Mouse (Mus musculus) WW6 (cell line): ENCODE results near the gene Pard3b.

ENCODE experiments used
- DNase-seq: peaks from one replicate; pipeline ENCODE4 v3.0.0-alpha.2; 2013; ENCODE audit warnings: low read depth, low spot score

Pard3b gene

DNA sequence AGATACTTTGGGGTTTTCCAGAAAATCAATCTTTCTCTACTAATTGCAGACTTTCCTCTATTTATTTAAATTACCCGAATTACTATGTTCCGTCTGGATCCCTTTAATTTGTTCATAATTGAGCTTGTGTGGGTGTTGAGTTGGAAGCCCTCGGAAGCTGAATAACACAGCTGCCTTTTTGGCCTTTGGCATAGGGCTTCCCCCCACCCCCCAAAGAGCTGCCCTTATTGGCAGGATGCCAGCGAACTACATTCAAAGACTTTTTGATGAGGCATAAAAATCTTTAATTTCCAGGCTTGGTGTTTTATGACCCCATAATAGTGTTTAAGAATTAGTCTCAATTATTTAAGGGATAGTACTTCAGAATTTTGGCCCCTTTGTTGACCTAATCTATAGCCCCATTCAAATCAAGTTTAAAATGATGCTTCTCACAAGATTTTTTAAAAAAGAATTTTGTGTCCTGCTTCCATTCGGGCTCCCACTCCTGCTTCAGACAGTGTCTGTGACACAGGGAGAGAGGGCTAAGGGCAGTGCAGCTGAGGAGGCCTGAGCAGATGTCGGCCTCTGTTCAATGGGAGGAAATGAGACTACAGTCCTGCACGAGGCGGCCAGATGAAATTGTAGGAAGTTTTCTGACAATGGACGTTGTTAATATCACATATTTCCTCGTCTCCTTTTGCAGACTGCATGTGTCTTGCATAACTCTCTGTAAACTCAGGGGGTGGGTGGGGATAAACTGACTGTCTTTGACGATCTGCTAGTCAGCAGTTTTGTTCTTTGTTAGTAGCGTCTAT lies 605.8 kb downstream of the Pard3b start:
- no peak for DNase-seq

DNA sequence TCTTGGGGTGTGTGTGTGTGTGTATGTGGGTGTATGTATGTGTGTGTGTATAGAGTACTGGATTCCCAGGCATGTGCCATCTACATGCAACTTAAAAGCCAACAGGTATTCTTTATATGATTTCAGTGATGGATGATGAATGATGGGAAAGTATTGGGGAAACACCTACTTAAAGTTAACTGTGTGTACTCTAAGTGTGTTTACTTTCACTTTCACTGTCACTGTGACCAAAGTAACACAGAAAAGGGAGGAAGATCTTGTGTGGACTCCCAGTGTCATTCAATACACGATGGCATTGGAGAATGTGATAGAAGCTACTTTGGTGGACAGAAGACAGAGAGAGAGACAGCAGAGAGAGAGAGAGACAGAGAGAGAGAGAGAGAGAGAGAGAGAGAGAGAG lies 613.8 kb downstream of the Pard3b start:
- no peak for DNase-seq

DNA sequence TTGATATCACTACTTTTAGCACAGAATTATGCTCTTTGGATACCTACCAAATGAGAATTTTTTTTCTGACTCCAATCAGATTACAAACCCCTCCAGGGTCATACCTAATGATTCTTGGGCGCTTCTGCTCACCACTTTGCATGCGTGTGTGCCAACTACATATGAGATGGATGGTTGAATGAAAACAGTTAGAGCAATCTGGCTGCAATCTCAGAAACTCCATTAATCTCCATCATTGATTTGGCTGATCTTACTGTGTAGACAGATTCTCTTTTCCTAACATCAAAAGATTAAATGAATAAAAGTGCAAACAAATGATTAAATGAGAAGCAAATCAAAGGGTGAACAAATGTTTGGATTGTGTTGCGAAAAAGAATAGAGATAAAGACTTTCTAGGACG lies 615.7 kb downstream of the Pard3b start:
- no peak for DNase-seq

DNA sequence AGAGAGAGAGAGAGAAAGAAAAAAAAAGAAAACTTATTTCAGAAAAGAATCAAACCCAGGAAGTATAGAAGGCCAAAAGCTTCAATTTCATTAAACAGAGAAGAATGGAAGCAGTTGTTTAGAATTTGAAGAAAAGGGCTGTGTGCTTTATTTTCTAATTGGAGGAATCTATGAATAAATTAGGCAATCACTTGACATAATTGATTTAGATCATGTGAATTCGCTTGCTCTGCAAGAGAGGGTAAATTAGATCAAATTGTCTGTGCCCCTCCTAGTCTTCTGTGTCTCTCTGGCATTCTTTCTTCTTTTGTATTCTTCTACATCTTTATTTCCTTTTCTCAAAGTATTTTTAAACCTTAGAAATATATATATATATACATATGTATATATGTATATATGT lies 616.3 kb downstream of the Pard3b start:
- no peak for DNase-seq

DNA sequence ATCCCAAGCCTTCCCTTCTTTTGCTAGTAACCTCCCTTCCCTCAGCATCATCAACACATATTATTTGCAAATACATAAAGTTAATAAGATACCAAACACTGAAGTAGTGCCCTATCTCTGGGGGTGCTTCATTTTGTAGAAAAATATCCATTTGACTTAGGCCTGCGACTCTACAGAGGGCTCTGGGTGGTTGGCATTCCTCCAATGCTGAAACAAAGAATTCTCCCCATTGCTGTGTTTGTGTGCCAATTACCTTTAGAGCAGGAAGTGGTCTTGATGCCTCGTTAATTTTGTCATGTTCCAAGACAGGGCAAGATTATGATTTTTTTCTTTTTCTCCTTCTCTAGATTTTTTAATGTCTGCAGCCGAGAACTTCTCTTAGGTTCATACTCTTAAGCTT lies 637.8 kb downstream of the Pard3b start:
- no peak for DNase-seq

DNA sequence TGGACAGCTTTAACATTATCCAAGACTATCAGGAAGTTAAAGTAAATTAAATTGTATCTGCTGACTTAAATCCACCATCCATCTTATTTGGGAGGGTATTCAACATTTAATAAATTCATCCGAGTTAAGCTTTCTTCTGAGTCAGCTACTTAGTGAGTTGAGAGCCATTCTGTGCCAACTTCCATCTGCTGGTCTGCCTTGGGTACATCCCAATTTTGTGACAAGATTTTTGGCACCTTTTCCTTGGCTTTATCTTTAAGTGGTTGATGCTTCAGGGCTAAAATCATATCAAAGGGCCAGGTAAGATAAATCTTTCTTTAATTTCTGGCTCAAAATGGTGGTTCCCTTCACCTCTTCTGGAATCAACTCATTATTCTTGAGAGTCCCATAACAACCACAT lies 640.0 kb downstream of the Pard3b start:
- DNase-seq: no peak

DNA sequence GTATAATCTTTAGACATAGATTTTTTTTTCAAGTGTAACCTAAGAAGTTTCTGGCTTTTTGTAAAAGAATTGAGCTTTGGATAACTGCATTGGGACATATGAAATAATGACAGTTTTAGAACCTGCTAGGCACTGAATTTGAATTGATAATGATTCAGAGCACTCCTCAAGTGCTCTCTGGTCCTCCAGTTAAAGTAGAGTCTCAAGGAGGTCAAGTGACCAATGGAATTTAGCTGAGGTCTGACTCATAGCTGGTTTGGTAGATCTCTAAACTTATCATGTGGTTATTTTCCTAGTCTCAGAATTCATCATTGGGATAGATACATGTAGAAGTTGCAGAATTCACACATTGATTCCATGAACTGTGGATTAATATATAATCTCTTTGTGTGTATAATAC lies 642.0 kb downstream of the Pard3b start:
- DNase-seq: no peak

DNA sequence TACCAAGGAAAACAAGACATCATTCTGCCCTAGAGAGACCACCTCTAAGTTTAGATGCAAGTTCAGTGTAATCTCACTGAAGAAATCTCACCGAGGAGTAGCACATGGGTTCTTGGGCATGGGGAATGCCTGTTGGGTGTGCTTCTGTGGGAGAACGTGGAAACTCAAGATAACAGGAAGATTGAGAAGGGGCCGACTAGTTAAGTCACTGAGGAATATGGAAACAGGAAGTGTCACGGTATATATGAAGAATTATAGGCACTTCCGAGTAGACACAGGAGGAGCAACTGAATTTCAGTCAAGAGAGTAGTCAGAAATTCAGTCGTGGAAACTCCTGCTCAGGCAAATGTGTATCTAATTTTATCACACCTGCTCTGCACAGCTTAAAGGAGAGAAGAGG lies 644.2 kb downstream of the Pard3b start:
- DNase-seq: no peak

DNA sequence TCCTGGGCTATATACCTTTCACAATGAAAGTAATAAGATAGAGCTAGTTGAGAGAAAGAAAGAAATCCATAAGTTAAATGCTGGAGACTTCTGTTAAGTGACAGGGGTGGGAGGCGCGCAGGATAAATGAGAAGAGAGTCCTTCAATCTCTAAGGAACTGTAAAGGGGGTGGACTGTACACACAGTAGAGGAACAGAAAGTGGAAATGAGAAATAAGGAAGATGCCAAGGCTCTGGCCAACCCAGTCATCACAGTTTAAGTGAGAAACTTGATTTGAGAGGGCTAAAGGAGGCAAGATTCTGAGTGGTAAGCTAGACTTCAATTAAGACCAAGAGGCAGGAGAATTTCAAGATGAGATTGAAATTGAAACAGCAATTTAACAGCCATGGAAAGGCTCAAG lies 645.0 kb downstream of the Pard3b start:
- DNase-seq: no peak

DNA sequence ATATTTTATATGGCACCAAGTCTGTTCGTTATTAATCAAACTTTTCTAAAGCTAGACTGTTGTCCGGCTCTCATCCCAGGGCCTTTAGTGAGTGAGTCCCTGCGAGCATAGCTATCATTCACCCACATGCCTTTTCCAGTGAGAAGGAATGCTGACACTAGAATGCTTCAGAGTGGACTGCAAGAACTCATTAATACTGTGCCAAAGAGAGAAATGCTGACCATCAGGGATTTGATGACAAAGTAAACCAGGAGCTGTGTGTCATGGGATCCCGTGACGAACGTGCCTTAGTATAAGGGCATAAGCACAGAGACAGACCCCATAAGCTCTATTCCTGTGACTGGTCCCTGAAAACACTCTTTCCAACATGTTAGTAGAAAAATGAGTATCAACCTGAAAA lies 670.8 kb downstream of the Pard3b start:
- DNase-seq: no peak

DNA sequence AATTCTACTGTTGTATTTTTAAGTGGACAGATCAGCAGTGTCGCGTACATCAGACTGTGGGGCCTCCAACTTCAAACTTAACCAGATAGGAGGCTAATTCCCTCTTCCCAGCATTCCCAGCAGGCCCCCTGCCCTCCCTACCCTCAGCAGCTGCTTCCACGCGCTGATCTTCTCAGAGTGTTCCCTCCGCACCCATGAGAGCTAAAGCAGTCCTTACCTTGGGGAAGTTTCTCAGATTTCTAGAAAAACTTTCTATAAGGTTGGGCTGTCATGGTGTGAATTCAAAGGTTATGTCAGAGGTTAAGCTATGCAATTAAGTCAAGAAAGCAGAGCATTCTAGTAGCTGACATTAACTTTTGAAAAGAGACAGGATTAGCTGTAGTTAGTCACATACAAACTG lies 686.6 kb downstream of the Pard3b start:
- no peak for DNase-seq

DNA sequence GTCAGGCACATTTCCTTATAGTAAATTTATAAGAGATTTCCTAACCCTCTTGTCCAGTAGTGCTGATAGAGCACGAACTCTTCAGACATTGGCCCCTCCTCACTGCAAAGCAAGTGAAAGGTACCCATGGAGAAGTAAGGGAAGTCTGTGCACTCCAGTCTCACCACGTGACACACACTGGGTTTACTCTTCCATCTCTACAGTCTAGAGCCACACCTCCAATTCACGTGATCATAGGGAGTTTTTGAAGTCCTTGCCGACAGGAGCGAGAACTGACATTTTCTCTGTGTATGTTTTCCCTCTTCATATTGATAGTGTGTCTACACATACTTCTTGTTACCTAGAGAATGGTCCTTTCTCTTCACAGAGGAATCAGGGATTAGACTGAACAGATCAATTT lies 689.1 kb downstream of the Pard3b start:
- DNase-seq: no peak

DNA sequence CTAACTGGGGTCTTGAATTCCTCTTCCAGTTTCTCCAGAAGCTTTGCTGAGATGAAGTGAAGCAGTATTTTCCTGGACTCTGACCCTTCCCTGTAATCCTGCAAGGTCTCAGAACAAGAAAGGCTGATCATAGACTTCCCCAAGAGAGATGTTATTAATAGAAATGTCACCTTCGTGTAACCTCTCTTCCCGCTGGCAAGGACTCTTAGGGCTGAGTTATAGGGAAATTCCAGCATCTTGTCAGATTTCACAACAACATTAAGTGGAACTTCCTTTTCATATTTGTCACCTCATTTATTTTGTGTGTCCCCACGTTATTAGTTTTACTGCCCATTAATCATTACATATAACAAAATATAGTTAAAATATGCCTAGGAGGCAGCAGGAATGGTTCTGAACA lies 690.2 kb downstream of the Pard3b start:
- DNase-seq: no peak

DNA sequence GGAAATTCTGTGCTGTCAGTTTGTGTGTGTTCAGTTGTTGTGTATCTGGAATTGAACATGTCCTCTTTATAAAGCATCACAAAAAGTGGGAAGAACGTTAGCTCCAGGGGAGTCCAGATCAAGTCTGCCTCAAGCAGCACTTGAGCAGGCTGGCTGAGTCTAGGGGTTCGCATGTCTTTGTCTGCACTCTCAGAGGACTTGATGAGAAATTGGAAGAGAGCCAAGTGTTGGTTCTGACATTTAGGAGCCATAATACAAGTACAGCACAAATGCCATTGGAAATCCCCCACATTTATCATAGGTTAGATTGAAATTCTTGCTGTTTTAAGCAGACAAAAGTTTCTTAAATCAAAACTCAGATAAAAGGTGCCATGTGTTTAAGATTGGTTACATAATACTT lies 694.4 kb downstream of the Pard3b start:
- DNase-seq: no peak

DNA sequence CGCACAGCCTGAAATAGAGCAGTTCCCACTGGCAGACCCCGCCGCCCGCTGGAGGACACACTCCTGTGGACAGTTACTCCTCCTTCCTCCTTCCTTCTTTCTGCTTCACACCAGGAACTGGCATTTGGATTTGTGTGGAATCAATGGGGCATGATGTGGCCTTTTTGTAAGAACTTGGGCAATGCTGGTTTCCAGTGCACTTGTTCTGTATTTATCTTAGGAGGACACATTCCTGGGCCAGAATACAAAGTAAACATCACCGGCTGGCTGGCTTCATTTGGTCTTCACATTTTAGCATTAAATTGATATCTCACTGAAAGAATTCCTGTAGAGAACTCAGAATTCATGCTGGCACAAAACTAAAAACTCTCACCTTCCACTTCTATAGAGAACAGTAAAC lies 695.6 kb downstream of the Pard3b start:
- no peak for DNase-seq

DNA sequence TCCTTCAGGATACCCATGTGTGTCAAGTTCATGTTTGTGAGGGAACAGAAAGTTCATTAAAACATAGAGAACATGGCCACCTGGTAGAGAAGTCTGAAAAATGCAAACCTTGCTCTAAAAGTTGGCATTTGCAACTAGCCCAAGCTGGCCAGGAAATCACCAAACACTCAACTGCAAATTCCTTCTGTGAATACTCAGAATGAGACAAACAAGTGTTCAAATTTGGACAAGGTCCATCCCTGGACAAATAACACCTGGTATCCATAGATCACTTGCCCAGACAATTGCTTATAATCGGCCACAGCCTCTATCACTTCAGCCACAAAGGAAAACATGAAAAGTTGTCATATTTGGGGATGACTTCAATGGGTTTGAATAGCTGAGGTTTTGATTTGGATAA lies 701.6 kb downstream of the Pard3b start:
- DNase-seq: no peak

DNA sequence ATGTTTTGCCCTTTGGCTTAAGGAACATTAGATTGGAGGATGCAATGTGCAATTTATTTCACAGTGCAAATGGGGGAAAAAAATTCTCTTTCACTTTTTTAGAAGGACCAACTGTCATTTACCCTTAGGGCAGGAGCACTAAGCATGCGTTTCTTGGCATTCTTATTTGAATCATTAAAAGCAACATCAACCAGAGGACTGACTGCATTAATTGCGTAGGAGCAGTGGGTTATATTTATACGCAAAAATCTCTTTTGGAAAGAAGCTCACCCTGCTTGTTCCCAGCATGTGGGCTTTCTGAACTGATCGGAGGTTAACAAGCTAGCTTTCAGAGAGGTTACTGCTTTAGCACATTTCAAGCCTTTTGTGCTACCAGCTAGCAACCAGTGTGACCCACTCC lies 705.7 kb downstream of the Pard3b start:
- no peak for DNase-seq

DNA sequence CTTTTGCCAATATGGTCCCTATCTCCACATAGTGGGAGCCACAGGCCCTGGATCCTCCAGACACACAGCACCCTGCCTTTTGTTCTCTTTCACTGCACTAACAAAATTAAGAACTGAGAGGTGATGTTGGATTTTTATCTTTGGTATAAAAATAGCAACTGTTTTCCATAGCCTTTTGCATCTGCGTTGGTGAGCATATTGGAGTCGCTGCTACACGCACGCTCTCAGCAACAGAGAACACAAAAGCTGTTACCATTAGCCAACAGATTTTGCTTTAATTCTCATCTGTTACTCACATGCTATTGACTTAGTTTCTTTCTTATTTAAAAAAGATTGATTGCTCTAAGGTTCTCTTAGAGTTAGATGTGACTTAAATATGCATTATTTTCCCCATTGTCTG lies 709.7 kb downstream of the Pard3b start:
- DNase-seq: no peak

DNA sequence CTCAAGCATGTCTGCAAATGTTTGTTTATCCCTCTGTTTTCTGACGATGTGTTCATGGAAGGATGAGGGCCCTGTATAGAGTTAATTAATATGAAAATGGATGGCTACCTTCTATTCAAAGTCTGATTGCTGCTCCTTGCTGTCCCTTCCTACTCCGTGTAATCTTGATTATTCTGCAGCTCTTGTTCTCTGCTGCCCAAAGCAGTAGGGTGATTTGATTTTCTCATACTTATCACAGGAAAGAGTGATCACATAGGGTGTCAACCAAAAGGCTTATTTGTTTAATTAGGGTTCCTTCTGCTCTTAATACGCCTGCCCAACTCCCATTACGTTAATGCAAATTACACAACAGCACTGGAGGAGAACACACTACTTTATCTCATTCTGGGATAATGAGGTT lies 716.9 kb downstream of the Pard3b start:
- no peak for DNase-seq

DNA sequence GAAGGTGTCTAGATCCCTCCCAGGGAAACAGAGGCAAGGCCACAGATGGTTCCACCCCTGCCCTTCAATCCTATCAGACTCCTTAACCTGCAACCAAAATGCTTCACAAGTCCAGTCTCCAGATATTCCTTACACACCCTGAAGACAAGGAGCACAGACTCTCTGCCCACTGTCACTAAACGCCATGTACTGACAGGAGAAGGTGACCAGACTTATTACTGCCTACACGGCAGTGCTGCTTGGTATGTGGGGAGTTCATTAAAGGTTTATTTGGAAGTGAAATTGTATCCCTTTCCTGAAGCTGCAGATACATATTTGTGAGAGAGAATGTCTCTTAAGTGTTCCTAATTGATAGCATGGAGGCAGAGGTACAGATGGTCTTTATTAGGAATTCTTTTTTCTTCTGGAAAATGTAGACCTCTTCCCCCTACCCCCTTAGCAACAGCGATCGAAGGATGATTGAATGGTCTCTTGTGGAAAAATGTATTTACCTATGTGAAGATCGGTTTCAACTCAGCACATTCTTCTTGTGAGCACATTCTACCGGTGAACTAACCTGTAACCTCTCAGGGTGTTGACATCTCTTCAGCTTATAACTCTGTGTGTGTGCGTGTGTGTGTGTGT lies 735.9 kb downstream of the Pard3b start:
- DNase-seq: no peak

DNA sequence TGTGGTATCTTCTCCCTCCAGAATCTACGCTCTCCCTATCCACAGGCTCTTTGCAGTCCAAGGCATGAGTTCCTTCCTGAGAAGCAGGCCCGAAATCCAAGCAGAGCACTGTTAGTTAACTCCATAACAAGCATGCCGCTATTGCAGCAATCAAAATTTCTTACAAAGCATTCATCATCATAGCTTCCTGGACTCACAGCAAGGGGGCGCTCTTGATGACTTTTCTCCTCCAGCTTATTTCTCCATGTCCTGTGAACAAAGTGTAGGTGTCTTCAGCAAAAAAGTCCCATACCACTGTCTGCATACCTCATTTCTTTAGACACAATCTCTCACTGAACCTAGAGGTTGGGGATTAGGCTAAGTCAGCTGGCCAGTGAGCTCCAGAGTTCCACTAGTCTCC lies 739.7 kb downstream of the Pard3b start:
- DNase-seq: no peak

DNA sequence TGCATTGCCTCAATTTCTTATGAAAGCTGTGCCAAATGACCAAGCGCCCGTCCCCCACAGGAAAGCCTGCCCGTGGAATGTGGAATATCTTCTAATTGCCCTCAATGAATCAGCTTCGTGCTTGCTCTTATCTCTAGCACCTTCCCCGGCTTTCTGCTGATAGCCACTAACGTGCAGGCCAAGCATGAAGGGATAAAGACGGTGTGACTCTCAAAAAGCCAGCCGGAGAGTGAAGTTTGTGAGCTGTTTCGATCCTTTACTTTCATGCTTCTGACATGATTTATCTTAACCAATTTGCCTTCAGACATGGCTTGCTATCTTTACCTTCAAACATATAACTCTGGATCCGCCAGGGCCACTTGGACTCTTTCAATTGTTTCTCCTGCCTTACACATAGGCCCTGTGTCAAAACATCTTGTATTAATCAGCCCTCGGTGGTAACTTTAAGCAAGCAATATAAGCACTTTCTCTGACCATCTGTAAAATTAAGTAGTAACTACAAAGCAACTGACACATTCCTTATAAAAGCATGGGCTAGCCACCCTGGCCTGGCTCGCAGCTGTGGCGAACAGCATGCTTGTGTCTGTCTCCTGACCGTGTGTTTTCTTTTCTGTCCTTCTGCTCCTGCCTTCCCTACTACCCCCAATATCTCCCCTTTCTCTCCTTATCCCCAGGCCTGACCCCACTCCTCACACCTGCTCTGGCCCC lies 744.3 kb downstream of the Pard3b start:
- DNase-seq: no peak

DNA sequence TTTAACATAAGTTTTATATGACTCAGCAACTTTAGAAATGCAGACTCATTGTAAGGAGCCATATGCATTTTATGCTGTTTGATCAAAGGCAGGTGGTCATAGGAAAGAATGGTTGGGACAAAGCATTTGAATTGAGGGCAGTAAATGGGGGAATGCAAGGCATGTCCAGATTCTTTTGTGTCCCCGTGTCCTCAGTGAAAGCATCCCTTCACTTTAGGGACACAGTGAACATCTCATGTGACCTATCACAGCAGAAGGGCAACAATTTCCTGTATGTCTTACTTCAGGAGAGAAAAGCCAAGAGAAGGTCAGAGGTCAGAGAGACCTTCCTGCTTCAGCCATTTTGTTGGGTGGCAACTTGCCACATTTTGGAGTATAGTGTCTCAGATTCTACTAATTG lies 745.6 kb downstream of the Pard3b start:
- no peak for DNase-seq
